Mouse (Mus musculus) ES-E14 (cell line): ENCODE data around the gene Ran. TPM values are rescaled to one million over a fixed set of nuclear protein-coding genes. Genes with fewer than 3 reads are reported as not detected.

ENCODE experiments used
- DNase-seq: peaks from one replicate; pipeline ENCODE4 v3.0.0-alpha.2; 2013; ENCODE audit warnings: low read depth, low spot score
- H3K27ac ChIP-seq: 2 replicates; pipeline ENCODE4 v1.5.1; 2012; ENCODE audit warnings: low read depth, mild to moderate bottlenecking, low read length, moderate library complexity, mixed read lengths; ENCODE audit not compliant: poor library complexity, insufficient read depth, severe bottlenecking
- H3K36me3 ChIP-seq: 2 replicates; pipeline ENCODE4 v1.6.1; 2012; ENCODE audit warnings: mild to moderate bottlenecking, low read length, moderate library complexity, mixed read lengths; ENCODE audit not compliant: control insufficient read depth, poor library complexity, insufficient read depth, severe bottlenecking
- H3K4me1 ChIP-seq, 2 experiments: fragments of 150-350 bp in 1 of 2; sonication (generic) in 1 of 2; 2 replicates each; pipeline ENCODE4 v1.6.1; 2012; ENCODE audit warnings: low read length in 2 of 2, mild to moderate bottlenecking in 1 of 2, mixed read lengths in 1 of 2; ENCODE audit not compliant: control insufficient read depth in 2 of 2, insufficient read depth in 2 of 2, poor library complexity in 1 of 2
- H3K4me3 ChIP-seq, 2 experiments: fragments of 150-350 bp in 1 of 2; sonication (generic) in 1 of 2; 2 replicates each; pipeline ENCODE4 v1.5.1; 2012; ENCODE audit warnings: low read length in 2 of 2, low read depth in 1 of 2, mild to moderate bottlenecking in 1 of 2, mixed read lengths in 1 of 2; ENCODE audit not compliant: insufficient read depth in 1 of 2, poor library complexity in 1 of 2, severe bottlenecking in 1 of 2
- H3K9ac ChIP-seq: 2 replicates; pipeline ENCODE4 v1.6.1; 2012; ENCODE audit warnings: low read depth, mild to moderate bottlenecking, low read length, mixed read lengths; ENCODE audit not compliant: poor library complexity, insufficient read depth, severe bottlenecking
- H3K9me3 ChIP-seq: fragments of 150-350 bp; sonication (generic); 2 replicates; pipeline ENCODE4 v1.6.1; 2012; ENCODE audit warnings: low read depth, mild to moderate bottlenecking, low read length; ENCODE audit not compliant: control insufficient read depth, insufficient read depth
- CHD2 ChIP-seq: IDR thresholded peaks from 2 replicates; pipeline ENCODE4 v1.6.1; 2014; ENCODE audit warnings: mild to moderate bottlenecking, low read depth, low read length, inconsistent platforms
- HCFC1 ChIP-seq: IDR thresholded peaks from 2 replicates; pipeline ENCODE4 v1.6.1; 2012; ENCODE audit warnings: low read length, inconsistent platforms, borderline replicate concordance; ENCODE audit not compliant: insufficient read depth
- MAFK ChIP-seq: IDR thresholded peaks from 2 replicates; pipeline ENCODE4 v1.6.1; 2014; ENCODE audit warnings: mild to moderate bottlenecking, low read depth, low read length, inconsistent platforms; ENCODE audit not compliant: insufficient read depth
- ZC3H11A ChIP-seq: IDR thresholded peaks from 2 replicates; pipeline ENCODE4 v1.6.1; 2012; ENCODE audit warnings: low read depth, mild to moderate bottlenecking, inconsistent platforms, low read length, borderline replicate concordance
- ZNF384 ChIP-seq: IDR thresholded peaks from 2 replicates; pipeline ENCODE4 v1.6.1; 2012; ENCODE audit warnings: low read depth, low read length, inconsistent platforms
- in situ Hi-C, 2 experiments: fragments of 600-800 bp; cut with MboI; formaldehyde crosslinking; loops; one replicate each; pipeline ENCODE4 v1.15.1; 2025; ENCODE audit warnings: low sequenced_read_pairs in 2 of 2, inconsistent platforms in 1 of 2; ENCODE audit not compliant: unreplicated experiment in 2 of 2
- total RNA-seq: library from RNA; depleted of rRNA; stranded (reverse); fragments of 300-350 nt; gene quantifications from 2 replicates; pipeline ENCODE4 v1.2.3, GENCODE M21; 2012

Ran gene
- total RNA-seq, 1 experiment = 877 TPM

DNA sequence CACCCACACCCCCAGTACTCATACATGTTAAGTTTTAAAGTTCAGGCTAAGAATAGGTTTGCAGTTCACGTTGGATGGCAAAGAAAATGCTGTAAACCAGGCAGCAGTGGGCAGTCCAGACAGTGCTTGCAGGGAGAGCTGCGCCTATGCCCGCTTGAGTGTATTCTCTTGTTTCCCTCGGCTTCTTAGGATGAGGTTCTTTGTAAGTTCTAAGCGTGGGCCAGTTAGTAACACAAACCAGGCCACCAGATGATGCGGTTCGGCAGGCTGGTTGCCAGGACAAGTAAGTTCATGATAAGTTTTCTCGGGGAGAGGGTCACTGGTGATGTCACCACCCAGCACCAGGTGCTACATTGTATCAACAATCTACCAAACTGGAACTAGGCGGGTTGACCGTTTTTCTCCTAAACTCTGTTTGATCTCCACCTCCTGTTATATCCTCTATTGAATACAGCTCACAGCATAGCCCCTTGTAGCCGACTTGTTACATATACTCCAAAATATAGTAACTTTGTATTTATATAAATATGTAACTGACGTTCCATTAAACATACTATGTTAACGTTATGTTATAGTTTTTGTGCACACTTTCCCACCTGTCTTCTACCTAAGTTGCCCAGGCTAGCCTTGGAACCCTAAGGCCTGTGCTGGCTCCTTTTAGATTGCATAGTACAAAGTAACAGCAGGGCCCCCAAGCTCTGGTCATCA is 933 bp upstream of the Ran start:
- no peak for DNase-seq
- peak overlapping the region; percentile 93 for H3K9ac ChIP-seq
- H3K9me3 ChIP-seq = no peaks in the 10 kb centered on the region
- TF ChIP-seq ZC3H11A = no peak
- TF ChIP-seq HCFC1 = no peak
- TF ChIP-seq ZNF384 = no peak
- no peak for TF ChIP-seq MAFK
- no peak for TF ChIP-seq CHD2
- H3K4me3 ChIP-seq = peak overlapping the region; percentile 73
- peaks cover 2 to 7% of the 10 kb centered on the region in 2 experiments; a peak in 2 of 4 replicates for H3K4me1 ChIP-seq
- H3K36me3 ChIP-seq = peaks cover 18% of the 10 kb centered on the region
- in situ Hi-C loops = no loop called here
- H3K27ac ChIP-seq = peak overlapping the region; percentile 96

- DNase-seq = no peak
- no peak for TF ChIP-seq HCFC1
- TF ChIP-seq MAFK = no peak
- TF ChIP-seq CHD2 = no peak
- no peak for TF ChIP-seq ZNF384
- no peak for TF ChIP-seq ZC3H11A
Observed at GRCm38 (mm10) chr5:129020300-129020668, 415 bp downstream of the Ran start.

GRCm38 (mm10) chr5:129020731-129021130 is 862 bp downstream of the Ran start:
- no peak for DNase-seq

More at GRCm38 (mm10) chr5:129020300-129020668, 415 bp downstream of the Ran start:
- H3K9me3 ChIP-seq = no peaks in the 10 kb centered on the region
- H3K4me1 ChIP-seq = peaks cover 2 to 9% of the 10 kb centered on the region in 2 experiments; a peak in 2 of 4 replicates
- peak overlapping the region; percentile 74 to 93 for H3K4me3 ChIP-seq
- peak overlapping the region; percentile 98 for H3K9ac ChIP-seq
- H3K36me3 ChIP-seq = peaks cover 23% of the 10 kb centered on the region
- H3K27ac ChIP-seq = peak overlapping the region; percentile 97
- in situ Hi-C loops = no loop called here

DNA sequence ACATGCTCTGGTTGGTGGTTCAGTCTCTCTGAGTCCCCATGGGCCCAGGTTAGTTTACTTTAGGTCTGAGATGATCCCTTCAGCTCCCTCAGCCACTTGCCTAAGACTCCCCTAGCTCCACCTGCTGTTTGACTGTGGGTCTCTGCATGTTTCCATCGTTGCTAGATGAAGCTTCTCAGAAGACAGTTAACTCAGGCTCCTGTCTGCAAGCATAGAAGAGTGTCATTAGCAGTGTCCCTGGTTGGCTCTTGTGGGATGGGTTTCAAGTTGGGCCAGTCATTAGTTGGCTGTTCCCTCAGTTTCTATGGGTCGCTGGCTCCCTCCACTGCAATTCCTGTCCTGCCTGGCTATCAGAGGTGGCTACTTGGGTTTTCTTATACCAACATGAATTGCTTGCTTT is 5.2 kb downstream of the Ran start:
- H3K36me3 ChIP-seq = peaks cover 32% of the 10 kb centered on the region
- H3K4me3 ChIP-seq = no peak overlapping the region
- in situ Hi-C loops = no loop called here
- H3K27ac ChIP-seq = no peak overlapping the region
- H3K9me3 ChIP-seq = no peaks in the 10 kb centered on the region
- H3K4me1 ChIP-seq = peaks cover 0 to 6% of the 10 kb centered on the region in 2 experiments; a peak in 3 of 4 replicates
- no peak for DNase-seq
- no peak overlapping the region for H3K9ac ChIP-seq
- TF ChIP-seq HCFC1 (no peak), CHD2 (no peak), MAFK (no peak), ZC3H11A (no peak), ZNF384 (no peak)

More at GRCm38 (mm10) chr5:129020731-129021130, 862 bp downstream of the Ran start:
- in situ Hi-C loops = no loop called here
- TF ChIP-seq HCFC1 = no peak
- 0 out of 2 replicates have a peak, but pooled peaks have one; percentile 4 for TF ChIP-seq MAFK
- TF ChIP-seq ZC3H11A = no peak
- TF ChIP-seq ZNF384 = no peak
- TF ChIP-seq CHD2 = no peak
- Histone ChIP-seq H3K4me1 (peaks cover 2 to 9% of the 10 kb centered on the region in 2 experiments; a peak in 2 of 4 replicates), H3K36me3 (peaks cover 26% of the 10 kb centered on the region), H3K9me3 (no peaks in the 10 kb centered on the region), H3K27ac (peak overlapping the region; percentile 97), H3K4me3 (peak overlapping the region; percentile 74 to 93), H3K9ac (peak overlapping the region; percentile 98)
